Mouse (Mus musculus) megakaryocyte, embryonic 14.5 days (primary cell): ENCODE measurements around the gene Dnajc9.

Experiments
- FLI1 ChIP-seq: IDR thresholded peaks from 2 replicates; pipeline ENCODE4 v1.6.1; 2012; ENCODE audit warnings: low read length, inconsistent platforms, mixed read lengths
- GATA1 ChIP-seq: IDR thresholded peaks from 3 replicates; pipeline ENCODE4 v1.6.1; 2012; ENCODE audit warnings: mixed read lengths, low read length, inconsistent platforms, borderline replicate concordance

DNA sequence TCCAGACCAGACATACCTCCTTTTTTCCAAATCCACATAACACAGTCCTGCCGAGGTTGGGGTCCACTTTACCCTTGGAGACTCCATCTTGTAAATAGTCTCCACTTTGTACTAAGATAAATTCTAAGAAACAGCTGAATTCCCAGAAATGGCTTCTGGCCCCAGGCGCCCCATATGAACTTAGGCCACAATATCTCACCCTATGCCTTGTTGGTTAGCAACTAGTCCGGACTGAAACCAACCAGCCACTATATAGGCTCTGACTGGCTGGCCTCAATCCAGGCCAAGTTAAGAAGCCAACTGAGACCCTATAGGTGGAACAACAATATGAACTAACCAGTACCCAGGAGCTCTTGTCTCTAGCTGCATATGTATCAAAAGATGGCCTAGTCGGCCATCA, 3.6 kb upstream of the Dnajc9 start:
- TF ChIP-seq GATA1 (no peak), FLI1 (no peak)
